In the genomic region with DNA sequence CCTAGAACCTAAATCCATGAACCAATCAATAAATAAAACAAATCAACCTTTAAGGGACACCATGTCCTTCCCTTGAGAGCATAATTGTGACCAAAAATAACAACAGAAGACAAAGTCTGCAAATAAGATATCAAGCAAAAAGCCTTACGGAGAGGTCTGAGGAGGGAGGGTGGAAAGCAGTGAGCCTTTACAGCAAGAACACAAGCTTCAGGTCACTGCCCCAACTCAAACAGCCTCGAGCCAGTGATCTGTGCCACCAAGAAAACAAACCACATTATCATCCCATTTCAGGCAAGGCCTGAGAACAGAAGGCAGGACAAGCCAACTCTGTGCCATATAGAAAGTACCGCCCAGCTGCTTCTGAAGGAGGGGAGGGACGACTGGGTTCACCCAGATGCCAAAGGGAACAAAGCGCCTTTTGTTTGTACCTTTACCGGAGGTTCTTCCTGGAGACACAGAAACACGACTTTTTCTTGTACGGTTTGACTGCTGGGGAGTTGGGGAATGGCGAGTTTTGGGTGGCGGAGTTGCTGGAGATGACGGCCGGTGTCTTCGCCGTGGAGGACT, we compare ENCODE assay signal across 23 mouse cellular contexts. TPM values are rescaled to one million over a fixed set of nuclear protein-coding genes. Genes with fewer than 3 reads are reported as not detected.
A peak's percentile ranks its signal among the peaks of the same experiment; 100 is the strongest.
DNase-seq lines count a peak whose midpoint lies in the region; ATAC-seq and TF ChIP-seq lines count a peak whose summit lies in the region.
"Had no signal": no experiment of that assay in that cellular context is flagged by ENCODE, and none has a peak within 500 bp of the region (broad histone marks: within the 10 kb centered on the region; RNA-seq: fewer than 3 reads in every experiment).

No protein-coding gene starts in this region.

- H3K27ac ChIP-seq in liver, adult 2 months (replicated peaks; ENCODE audit: insufficient read depth, low read depth, low read length), result no peak overlapping the region
- H3K27ac ChIP-seq in liver, embryonic 12.5 days, result no peak overlapping the region
- H3K27ac ChIP-seq in intestine, embryonic 14.5 days (ENCODE audit: low read depth), result peak overlapping the region; percentile 51
- peak overlapping the region; percentile 76 for H3K27ac ChIP-seq in kidney, postnatal 0 days
- H3K27ac ChIP-seq: embryonic facial prominence, embryonic 12.5 days; forebrain, embryonic 13.5 days; heart, embryonic 15.5 days; hindbrain, postnatal 0 days; limb, embryonic 13.5 days had no signal

- peaks cover 14% of the 10 kb centered on the region; the same call in 1 of the 2 replicates for H3K79me2 ChIP-seq in liver, adult 2 months (ENCODE audit: control insufficient read depth, insufficient read depth, low read length)

- TF ChIP-seq POLR2A in liver, adult 2 months (IDR thresholded peaks at IDR 0.05; ENCODE audit: extremely low read depth, insufficient read depth, low read length), result no peak

- peaks cover 69% of the 10 kb centered on the region for H3K36me3 ChIP-seq in liver, adult 2 months (ENCODE audit: control insufficient read depth, insufficient read depth, low read length)
- H3K36me3 ChIP-seq in liver, embryonic 12.5 days, result peaks cover 99% of the 10 kb centered on the region
- peaks cover 100% of the 10 kb centered on the region for H3K36me3 ChIP-seq in E14TG2a.4 (ENCODE audit: insufficient read depth, low read length)
- peaks cover 98% of the 10 kb centered on the region for H3K36me3 ChIP-seq in intestine, embryonic 14.5 days (ENCODE audit: control insufficient read depth, insufficient read depth, low read length)
- H3K36me3 ChIP-seq in kidney, postnatal 0 days (ENCODE audit: insufficient read depth, low read length), result peaks cover 72% of the 10 kb centered on the region

- H3K4me2 ChIP-seq in liver, embryonic 12.5 days, result no peak overlapping the region
- H3K4me2 ChIP-seq in intestine, embryonic 14.5 days (ENCODE audit: low read length), result no peak overlapping the region
- no peak overlapping the region for H3K4me2 ChIP-seq in kidney, postnatal 0 days (ENCODE audit: low read length)
- H3K4me2 ChIP-seq: embryonic facial prominence, embryonic 12.5 days; forebrain, embryonic 13.5 days; heart, embryonic 15.5 days; limb, embryonic 13.5 days had no signal

- H3K27me3 ChIP-seq in liver, adult 2 months (ENCODE audit: control insufficient read depth, insufficient read depth, low read length), result no peaks in the 10 kb centered on the region
- H3K27me3 ChIP-seq in liver, embryonic 12.5 days (replicated peaks), result no peaks in the 10 kb centered on the region
- no peaks in the 10 kb centered on the region for H3K27me3 ChIP-seq in E14TG2a.4 (ENCODE audit: insufficient read depth, low read length)
- no peaks in the 10 kb centered on the region for H3K27me3 ChIP-seq in intestine, embryonic 14.5 days (replicated peaks; ENCODE audit: control insufficient read depth, insufficient read depth, low read length)
- H3K27me3 ChIP-seq in kidney, postnatal 0 days (ENCODE audit: insufficient read depth, low read length), result no peaks in the 10 kb centered on the region
- H3K27me3 ChIP-seq: embryonic facial prominence, embryonic 12.5 days; forebrain, embryonic 13.5 days; heart, embryonic 15.5 days; limb, embryonic 13.5 days had no signal

- H3K4me1 ChIP-seq in liver, adult 2 months (ENCODE audit: control insufficient read depth, insufficient read depth, low read length), result peaks cover 18% of the 10 kb centered on the region
- H3K4me1 ChIP-seq in liver, embryonic 12.5 days, result peaks cover 6% of the 10 kb centered on the region; the same call in 1 of the 2 replicates
- peaks cover 46% of the 10 kb centered on the region for H3K4me1 ChIP-seq in E14TG2a.4 (replicated peaks; ENCODE audit: low read depth, low read length)
- H3K4me1 ChIP-seq in intestine, embryonic 14.5 days (replicated peaks; ENCODE audit: control insufficient read depth, insufficient read depth, low read length), result 0 out of 2 replicates have a peak, but pooled peaks cover 3% of the 10 kb centered on the region
- peaks cover 4% of the 10 kb centered on the region; the same call in 1 of the 2 replicates for H3K4me1 ChIP-seq in kidney, postnatal 0 days (replicated peaks; ENCODE audit: insufficient read depth, low read length)
- H3K4me1 ChIP-seq: embryonic facial prominence, embryonic 12.5 days; forebrain, embryonic 13.5 days; heart, embryonic 15.5 days; limb, embryonic 13.5 days had no signal

- DNase-seq in liver, adult 2 months (ENCODE audit: extremely low read depth, low read depth, low spot score), result peak; percentile 38
- DNase-seq in intestine, embryonic 14.5 days (ENCODE audit: low spot score), result no peak
- peak; percentile 19 for DNase-seq in kidney, postnatal 0 days (ENCODE audit: low spot score)
- no peak for DNase-seq in cerebellum, postnatal 14 days
- DNase-seq in right cerebral cortex, postnatal 25 days, result no peak
- no peak for DNase-seq in adrenal gland, adult 2 months
- DNase-seq: adrenal gland, postnatal 14 days; B cell, adult 2 months; cerebellum, adult 9-11 months; gastrocnemius, postnatal 25 days; layer of hippocampus, postnatal 36 days; midbrain, embryonic 14.5 days; thymus, postnatal 36 days had no signal

- H3K9ac ChIP-seq in liver, adult 2 months (ENCODE audit: low read depth, low read length), result no peak overlapping the region
- no peak overlapping the region for H3K9ac ChIP-seq in liver, embryonic 12.5 days
- no peak overlapping the region for H3K9ac ChIP-seq in intestine, embryonic 14.5 days (ENCODE audit: low read length)
- no peak overlapping the region for H3K9ac ChIP-seq in kidney, postnatal 0 days (ENCODE audit: low read depth, low read length)
- H3K9ac ChIP-seq: embryonic facial prominence, embryonic 12.5 days; forebrain, embryonic 13.5 days; heart, embryonic 15.5 days; limb, embryonic 13.5 days had no signal

- 77% methylated on average over 14 of the region's 14 CpGs for WGBS in liver, adult 2 months
- WGBS in liver, embryonic 12.5 days (ENCODE audit: insufficient replicate concordance), result 90% methylated on average over 14 of the region's 14 CpGs
- 74% methylated on average over 14 of the region's 14 CpGs for WGBS in intestine, embryonic 14.5 days
- 71% methylated on average over 14 of the region's 14 CpGs for WGBS in kidney, postnatal 0 days

- no peaks in the 10 kb centered on the region for H3K9me3 ChIP-seq in liver, embryonic 12.5 days (replicated peaks)
- no peaks in the 10 kb centered on the region for H3K9me3 ChIP-seq in E14TG2a.4 (ENCODE audit: low read length)
- no peaks in the 10 kb centered on the region for H3K9me3 ChIP-seq in intestine, embryonic 14.5 days (ENCODE audit: control insufficient read depth, low read length)
- H3K9me3 ChIP-seq in kidney, postnatal 0 days (replicated peaks; ENCODE audit: low read length), result no peaks in the 10 kb centered on the region
- H3K9me3 ChIP-seq: embryonic facial prominence, embryonic 12.5 days; forebrain, embryonic 13.5 days; heart, embryonic 15.5 days; limb, embryonic 13.5 days had no signal

- no peak for TF ChIP-seq CTCF in liver, adult 2 months (IDR thresholded peaks at IDR 0.05; ENCODE audit: low read depth, low read length)
- no peak for TF ChIP-seq CTCF in E14TG2a.4 (conservative IDR thresholded peaks at IDR 0.05; ENCODE audit: low read length)
- no peak for TF ChIP-seq CTCF in kidney, postnatal 0 days (IDR thresholded peaks at IDR 0.05; ENCODE audit: low read depth)

- H3K4me3 ChIP-seq in liver, adult 2 months (ENCODE audit: insufficient read depth, low read depth, low read length), result no peak overlapping the region
- no peak overlapping the region for H3K4me3 ChIP-seq in liver, embryonic 12.5 days
- H3K4me3 ChIP-seq in E14TG2a.4 (replicated peaks; ENCODE audit: low read length), result peak overlapping the region; percentile 32; the same call in 1 of the 2 replicates
- no peak overlapping the region for H3K4me3 ChIP-seq in intestine, embryonic 14.5 days (ENCODE audit: low read depth, low read length)
- no peak overlapping the region for H3K4me3 ChIP-seq in kidney, postnatal 0 days (replicated peaks; ENCODE audit: low read depth, low read length)
- H3K4me3 ChIP-seq: embryonic facial prominence, embryonic 12.5 days; erythroblast, embryonic 14.5 days; forebrain, embryonic 13.5 days; heart, embryonic 15.5 days; limb, embryonic 13.5 days; myocyte had no signal

- ATAC-seq in liver, embryonic 12.5 days, result no peak
- ATAC-seq in intestine, embryonic 14.5 days (replicated peaks; ENCODE audit: low FRiP score, low TSS enrichment, low read depth), result 0 out of 2 replicates have a peak, but pooled peaks have one; percentile 45
- peak; percentile 49; the same call in 1 of the 2 replicates for ATAC-seq in kidney, postnatal 0 days (replicated peaks; ENCODE audit: low FRiP score, low read depth)
- ATAC-seq: activated CD4-positive, CD25-positive, alpha-beta regulatory T cell, adult 4 months; forebrain, embryonic 13.5 days; hindbrain, postnatal 0 days had no signal

RNA-seq across cellular contexts. Expression of a gene that starts 15.7 kb away (rescaled TPM):
- 15.0 and 18.8 TPM in 2 replicates for total RNA-seq in liver, adult 2 months (2014; rRNA removed)
- 8.2 and 8.9 TPM in 2 replicates for polyA plus RNA-seq in liver, adult 2 months (2012; rRNA removed)
- polyA plus RNA-seq in liver, embryonic 12.5 days (2016; fragmentation: Nextera tagmentation; extraction: Ambion mirVana), result 170 and 173 TPM in 2 replicates
- polyA plus RNA-seq in intestine, embryonic 14.5 days (2014; fragmentation: Nextera tagmentation; extraction: Ambion mirVana), result 201 and 215 TPM in 2 replicates
- polyA plus RNA-seq in kidney, postnatal 0 days (2015; fragmentation: Nextera tagmentation; extraction: Ambion mirVana), result 183 and 203 TPM in 2 replicates
- total RNA-seq in adrenal gland, adult 2 months (2021), result 100 to 1,000 TPM; 107 to 122 TPM
- 19.4 and 23.2 TPM in 2 replicates for polyA plus RNA-seq in adrenal gland, adult 2 months (2012; rRNA removed)

Comparison
In these comparisons a context has a peak if more than half of its experiments do, and no peak if none do; other contexts are left out.
1. DNase-seq: peak in liver, adult 2 months (single experiment) and kidney, postnatal 0 days (single experiment); none in intestine, embryonic 14.5 days (single experiment), cerebellum, postnatal 14 days (0 of 2), right cerebral cortex, postnatal 25 days (single experiment) and adrenal gland, adult 2 months (single experiment).
2. H3K27ac ChIP-seq: peak in intestine, embryonic 14.5 days (single experiment) and kidney, postnatal 0 days (single experiment); none in liver, adult 2 months (single experiment) and liver, embryonic 12.5 days (single experiment).